Mouse (Mus musculus): ENCODE data around the gene Abhd12b. TPM values are rescaled to one million over a fixed set of nuclear protein-coding genes. Genes with fewer than 3 reads are reported as not detected.
A peak's percentile ranks its signal among the peaks of the same experiment; 100 is the strongest.

The Abhd12b gene
- polyA plus RNA-seq, 1 experiment, result 0.01 TPM

DNA sequence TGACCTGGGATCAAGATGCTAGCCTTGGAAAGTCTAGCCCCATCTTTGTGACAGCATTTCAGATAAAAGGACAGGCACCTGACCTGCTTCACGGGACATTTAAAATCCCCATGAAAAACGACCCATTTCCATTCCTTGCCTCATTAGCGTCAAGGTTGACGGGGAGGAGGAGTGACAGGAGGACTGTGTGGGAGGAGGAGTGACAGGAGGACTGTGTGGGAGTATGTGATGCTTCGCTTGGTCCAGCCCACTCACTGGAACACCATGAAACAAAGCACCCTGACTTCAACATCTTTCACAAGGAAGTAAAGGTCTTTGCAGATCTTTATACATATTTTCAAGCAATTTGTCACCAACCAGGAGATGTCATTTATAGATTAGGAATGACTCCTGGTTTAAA is 54.3 kb downstream of the Abhd12b start:
- DNase-seq (ENCODE audit: low spot score), result no peak

DNA sequence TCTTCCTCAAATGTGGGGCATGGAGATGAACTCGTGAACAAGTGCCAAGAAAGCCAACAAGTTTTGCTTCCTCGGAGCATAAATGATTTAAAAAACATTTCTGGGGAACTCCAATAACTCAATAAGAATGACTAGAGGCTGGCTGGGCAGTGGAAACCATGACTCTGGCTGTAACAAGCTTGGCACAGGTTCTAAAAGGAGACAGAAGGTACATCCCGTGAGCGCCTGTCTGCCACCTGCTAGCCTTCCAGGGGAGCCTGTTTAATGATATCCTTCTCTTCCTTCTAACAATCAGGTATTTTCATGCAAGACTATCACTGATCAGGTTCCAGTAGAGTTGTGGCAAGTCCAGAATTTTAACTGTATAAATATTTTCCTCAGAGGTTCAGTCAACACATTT is 58.6 kb downstream of the Abhd12b start:
- DNase-seq (ENCODE audit: low spot score), result no peak

DNA sequence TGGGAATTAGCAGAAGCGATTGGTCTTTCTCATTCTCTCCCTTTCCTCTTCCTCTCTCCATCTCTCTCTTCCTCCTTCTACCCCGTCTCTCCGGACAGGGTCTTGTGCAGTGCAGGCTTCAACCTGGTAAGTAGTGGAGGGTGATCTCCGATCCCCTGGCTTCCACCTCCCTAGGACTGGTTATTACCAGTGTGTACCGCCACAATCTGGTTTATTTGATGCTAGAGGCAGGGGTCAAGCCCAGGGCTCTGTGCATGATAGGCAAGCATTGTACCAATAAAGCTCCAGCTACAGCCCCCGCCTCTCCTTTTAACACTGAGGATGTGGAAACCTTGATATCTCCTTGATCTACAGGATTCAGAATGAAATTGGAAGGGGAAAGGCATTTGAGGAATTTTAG is 59.7 kb downstream of the Abhd12b start:
- DNase-seq (ENCODE audit: low spot score), result no peak

DNA sequence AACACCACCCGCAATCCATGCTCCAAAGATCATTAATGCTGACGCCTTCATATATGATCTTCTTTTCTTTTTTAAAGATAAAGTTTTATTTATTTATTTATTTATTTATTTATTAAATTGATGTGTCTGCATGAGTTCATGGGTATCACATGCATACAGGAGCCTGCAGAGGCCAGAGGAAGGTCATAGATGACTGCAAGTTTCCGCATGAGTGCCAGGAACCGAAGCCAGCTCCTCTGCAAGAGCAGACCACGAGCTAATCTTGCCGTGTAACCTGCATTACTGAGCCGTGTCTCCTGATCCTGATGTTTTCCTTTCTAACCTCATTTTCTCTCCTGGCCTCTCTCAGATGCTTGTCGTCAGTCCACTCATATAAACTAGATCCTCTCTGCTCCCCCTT is 60.3 kb downstream of the Abhd12b start:
- no peak for DNase-seq (ENCODE audit: low spot score)

DNA sequence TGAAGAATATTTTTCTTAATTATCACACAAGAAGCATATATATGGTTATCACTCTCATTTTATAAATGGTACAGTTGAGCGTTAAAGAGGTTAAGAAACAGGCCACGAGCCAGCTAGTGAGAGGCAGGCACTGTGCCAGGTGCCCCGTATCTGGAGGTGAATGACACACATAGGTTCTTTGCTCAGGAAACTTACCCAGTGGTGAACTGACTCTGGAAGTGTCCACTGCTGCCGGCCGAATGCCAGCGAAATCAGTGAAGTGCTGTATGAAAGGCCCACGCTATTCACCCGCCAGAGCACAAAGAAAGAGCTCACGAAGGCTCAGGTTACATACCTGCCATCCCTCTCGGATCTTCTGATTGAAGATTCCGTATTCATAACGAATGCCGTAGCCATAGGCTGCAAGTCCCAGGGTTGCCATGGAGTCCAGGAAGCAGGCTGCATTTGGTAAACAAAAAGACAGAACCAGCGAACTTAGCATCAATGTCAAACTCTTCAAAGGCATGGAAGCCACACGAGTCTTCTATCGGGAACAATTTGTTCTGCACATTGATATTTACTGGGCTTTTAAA is 62.4 kb downstream of the Abhd12b start:
- DNase-seq (ENCODE audit: low spot score), result no peak

DNA sequence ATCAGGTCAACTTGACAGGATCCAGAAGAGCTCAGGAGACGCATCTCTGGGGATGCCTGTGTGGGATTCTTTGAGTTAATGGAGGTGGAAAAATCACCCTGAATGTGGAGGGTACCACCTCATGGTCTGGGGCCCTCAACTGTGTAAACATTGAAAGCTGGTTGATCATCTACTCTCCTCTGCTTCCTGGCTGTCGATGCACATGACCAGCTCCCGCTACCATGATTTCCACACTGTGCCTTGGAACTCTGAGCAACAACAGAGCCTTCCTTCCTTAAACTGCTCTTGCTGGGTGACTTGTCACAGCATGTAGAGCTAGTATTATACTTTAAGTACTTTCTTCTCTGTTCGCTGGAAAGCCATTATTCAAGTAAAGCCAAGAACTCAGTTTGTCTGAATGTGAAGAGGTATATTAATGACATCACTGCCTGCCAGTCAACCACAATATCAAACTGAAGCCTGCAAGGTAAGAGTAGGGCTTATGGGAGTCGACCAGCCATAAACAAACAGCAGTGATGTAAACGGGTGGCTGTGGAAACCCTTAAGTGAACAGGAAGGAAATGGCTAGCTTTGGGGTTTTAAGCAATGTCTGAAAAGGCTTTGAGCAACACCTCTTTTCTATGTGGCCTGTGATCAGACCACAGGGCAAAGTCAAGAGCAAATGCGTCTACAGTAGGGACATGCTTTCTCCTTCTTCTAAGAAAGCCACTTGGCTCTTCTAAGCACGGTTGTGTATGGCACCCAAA is 65.0 kb downstream of the Abhd12b start:
- DNase-seq (ENCODE audit: low spot score), result no peak

DNA sequence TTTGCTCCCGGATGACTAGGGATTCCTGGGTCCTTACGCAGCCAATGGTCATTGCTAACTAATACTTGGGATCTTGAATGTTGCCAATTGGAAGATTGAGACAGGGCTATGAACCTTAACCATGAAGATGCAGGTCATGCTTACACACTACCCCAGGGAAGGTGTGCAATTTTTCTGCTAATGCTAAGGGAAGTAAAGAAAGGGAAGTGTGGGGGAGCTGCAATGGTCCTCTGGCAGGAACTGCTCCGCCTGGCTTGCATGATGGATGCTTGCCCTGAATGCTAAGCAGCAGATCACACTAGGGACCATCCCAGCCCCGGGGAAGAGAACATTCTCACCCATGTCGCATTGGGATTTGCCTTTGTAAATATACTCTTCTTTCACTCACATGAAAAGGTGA is 67.5 kb downstream of the Abhd12b start:
- no peak for DNase-seq (ENCODE audit: low spot score)

DNA sequence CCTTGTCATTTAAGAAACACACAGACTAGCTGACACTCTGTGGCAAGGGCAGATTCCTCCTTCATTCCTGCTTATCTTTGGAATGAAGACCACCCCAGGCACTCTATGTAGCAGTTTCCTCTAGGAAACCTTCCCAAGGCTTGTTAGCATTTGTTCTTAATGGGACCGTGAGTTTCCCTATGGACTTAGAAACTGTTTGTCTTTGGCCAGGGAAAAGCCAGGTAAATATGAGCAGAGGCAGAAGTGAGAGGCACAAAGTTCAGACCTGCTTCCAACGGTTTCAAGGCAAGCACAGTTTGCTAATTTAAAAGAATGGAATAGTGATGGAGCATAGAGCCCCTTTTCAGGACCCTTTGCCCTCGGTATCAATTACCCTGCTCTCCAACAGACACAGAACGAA is 69.4 kb downstream of the Abhd12b start:
- DNase-seq (ENCODE audit: low spot score), result no peak

DNA sequence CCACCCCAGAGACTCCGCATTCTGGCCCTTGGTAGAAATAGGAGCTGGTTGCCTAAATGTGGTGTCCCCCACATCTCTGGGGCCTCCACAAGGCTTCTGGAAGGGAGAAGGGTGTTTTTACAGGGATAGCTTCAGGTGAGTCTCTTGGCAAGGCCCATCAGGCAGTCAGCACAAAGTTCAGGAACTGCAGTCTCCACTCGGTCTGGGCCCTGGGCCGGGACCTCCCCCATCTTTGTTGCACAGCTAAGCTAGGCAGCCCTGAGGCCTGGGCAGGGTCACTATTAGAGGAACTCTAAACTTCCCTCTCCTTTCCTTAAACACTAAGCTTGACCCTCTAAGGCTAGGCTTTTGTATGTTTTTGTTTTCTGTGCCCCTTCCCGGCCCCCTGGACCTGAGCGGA is 72.7 kb downstream of the Abhd12b start:
- no peak for DNase-seq (ENCODE audit: low spot score)

DNA sequence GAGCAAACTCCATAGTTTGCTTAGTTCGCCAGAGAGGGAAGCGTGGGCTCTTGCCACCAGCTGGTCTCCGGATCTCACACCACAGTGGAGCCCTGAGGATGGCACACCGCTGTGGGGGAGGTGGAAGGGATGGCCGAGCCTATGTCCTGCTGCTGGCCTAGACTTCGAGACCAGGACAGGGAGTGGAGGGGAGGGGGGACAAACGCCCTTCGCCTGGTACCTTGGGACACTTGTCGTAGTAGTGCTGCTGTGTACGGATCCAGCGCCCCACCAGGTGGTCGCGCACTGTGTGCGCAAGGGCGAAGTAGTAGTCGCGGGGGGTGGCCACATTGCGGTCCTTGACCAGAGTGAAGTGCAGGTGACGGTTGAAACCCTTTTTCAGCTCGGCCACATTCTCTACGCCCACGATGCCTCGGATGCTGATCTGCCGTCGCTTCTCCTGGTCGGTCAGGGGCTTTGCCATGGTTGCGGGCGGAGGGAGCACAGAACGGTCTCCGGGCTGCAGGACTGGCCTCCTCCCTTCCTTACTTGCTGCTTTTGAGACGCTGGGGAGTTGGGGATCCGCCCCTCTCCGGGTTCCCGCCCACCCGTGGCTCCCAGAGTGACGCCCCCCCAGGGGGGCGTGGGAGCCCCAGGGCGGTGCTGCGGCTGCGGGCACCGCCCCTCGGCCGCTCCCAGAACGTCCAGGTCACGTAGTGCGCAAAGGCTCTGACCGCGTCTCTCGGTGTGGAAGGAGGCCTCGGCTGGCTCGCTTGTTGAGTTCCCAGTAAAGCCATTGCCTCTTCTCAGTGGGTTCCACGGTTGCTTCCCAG is 73.4 kb downstream of the Abhd12b start:
- DNase-seq (ENCODE audit: low spot score), result peak; percentile 64

DNA sequence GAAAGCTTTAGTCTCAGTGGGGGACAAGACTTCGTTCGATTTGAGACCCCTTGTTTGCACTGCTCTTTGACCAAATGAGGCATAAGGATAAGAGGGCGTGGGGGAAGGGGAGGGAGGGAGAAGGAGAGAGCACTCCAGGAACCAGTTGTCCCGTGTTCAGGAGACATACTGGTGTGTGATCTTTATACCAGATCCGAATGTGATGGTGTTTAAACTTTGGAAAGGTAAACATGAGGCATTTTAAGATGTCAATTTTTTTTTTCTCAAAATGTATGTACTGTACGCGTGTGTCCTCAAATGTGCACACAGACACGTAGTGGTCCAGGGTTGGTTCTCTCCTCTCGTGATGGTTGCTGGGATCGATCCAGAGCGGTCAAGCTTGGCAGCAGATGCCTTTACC is 74.2 kb downstream of the Abhd12b start:
- DNase-seq (ENCODE audit: low spot score), result no peak

DNA sequence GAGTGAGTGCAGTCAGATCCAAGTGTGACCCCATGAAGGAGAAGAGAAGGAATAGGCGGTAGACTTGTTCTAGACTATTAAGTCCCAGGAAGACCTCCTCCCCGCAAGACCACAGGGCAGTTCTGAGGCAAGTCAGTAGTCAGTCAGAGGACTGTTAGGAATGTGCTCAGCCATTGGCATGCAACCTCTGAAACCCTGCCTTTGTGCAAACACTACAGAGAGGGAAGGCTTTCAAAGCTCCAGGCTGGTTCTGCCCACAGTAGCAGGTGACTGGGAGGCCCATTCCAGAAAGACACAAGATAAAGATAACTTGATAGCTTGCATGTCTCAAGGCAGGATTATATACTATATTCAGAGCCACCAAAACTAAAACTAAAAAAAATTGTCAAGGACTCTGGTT is 77.4 kb downstream of the Abhd12b start, which contains the start of gene Pygl:
TSS of gene Pygl (minus strand) at position 195 of the 400 bp plus-strand sequence.
- no peak for DNase-seq (ENCODE audit: low spot score)

DNA sequence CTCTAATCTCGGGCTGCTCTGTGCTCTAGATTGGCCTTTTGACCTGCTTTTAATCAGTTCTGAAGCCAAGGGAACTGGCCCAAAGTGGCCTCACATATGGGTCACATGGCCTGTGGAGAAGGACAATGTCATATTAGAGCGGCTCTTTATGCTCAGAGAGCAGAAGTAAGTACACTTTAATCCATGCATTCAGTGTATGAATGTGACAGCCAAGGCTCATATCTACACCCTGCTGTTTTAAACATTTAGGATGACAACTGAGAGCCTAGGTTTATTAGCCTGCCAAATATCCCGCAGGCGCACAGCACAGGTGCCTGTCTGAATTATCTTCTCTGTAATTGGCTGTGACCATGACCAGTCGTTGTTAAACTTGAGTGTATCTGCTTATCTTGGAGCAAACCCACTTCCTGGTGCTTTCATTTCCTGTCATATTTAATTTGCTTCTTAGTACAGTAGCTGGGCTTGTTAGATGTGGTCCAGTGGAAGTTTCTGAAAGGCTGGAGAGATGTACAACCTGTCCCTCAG is 78.1 kb downstream of the Abhd12b start:
- DNase-seq (ENCODE audit: low spot score), result no peak

Other genes starting within 250 kb of the Abhd12b start
- 48.2 and 51.2 TPM in 2 replicates for gene Sav1, start 167.1 kb upstream of the Abhd12b start, polyA plus RNA-seq (2012; rRNA removed)
- 9.5 and 12.5 TPM in 2 replicates for gene Nin, start 40.4 kb upstream of the Abhd12b start, polyA plus RNA-seq (2012; rRNA removed)
- 26.2 and 27.3 TPM in 2 replicates for gene Pygl, start 77.3 kb downstream of the Abhd12b start, polyA plus RNA-seq (2012; rRNA removed)
- 0.06 and 0.10 TPM in 2 replicates for gene Trim9, start 193.5 kb downstream of the Abhd12b start, polyA plus RNA-seq (2012; rRNA removed)

Data from urinary bladder, adult 2 months (tissue).